ENCODE assay signal across 10 mouse cellular contexts in genomic region chr5:112213331-112214240, GRCm38 (mm10). TPM values are rescaled to one million over a fixed set of nuclear protein-coding genes. Genes with fewer than 3 reads are reported as not detected.
DNase-seq lines count a peak whose midpoint lies in the region; ATAC-seq and TF ChIP-seq lines count a peak whose summit lies in the region.
"Had no signal": no experiment of that assay in that cellular context is flagged by ENCODE, and none has a peak within 500 bp of the region (broad histone marks: within the 10 kb centered on the region; RNA-seq: fewer than 3 reads in every experiment).

No protein-coding gene starts in this region.

- H3K36me3 ChIP-seq in intestine, embryonic 14.5 days (ENCODE audit: control insufficient read depth, insufficient read depth, low read length): no peaks in the 10 kb centered on the region
- H3K36me3 ChIP-seq in intestine, postnatal 0 days (ENCODE audit: control insufficient read depth, insufficient read depth): no peaks in the 10 kb centered on the region
- H3K36me3 ChIP-seq in embryonic facial prominence, embryonic 11.5 days (replicated peaks; ENCODE audit: control insufficient read depth, insufficient read depth, low read depth, low read length): no peaks in the 10 kb centered on the region
- no peaks in the 10 kb centered on the region for H3K36me3 ChIP-seq in hindbrain, embryonic 16.5 days (ENCODE audit: control insufficient read depth, insufficient read depth, low read length)
- peaks cover 8% of the 10 kb centered on the region for H3K36me3 ChIP-seq in neural tube, embryonic 12.5 days
- H3K36me3 ChIP-seq: embryonic facial prominence, embryonic 15.5 days had no signal

- ATAC-seq in intestine, embryonic 14.5 days (replicated peaks; ENCODE audit: low FRiP score, low TSS enrichment, low read depth): peak; percentile 28; the same call in 1 of the 2 replicates
- ATAC-seq in intestine, postnatal 0 days: no peak
- ATAC-seq in embryonic facial prominence, embryonic 11.5 days (replicated peaks; ENCODE audit: insufficient number of reproducible peaks, low FRiP score, low TSS enrichment, low read depth): peak; percentile 12; the same call in 1 of the 2 replicates
- ATAC-seq in hindbrain, embryonic 16.5 days: peak; percentile 53
- ATAC-seq in neural tube, embryonic 12.5 days (ENCODE audit: low FRiP score, low read depth): peak; percentile 61
- no peak for ATAC-seq in megakaryocyte, adult 5-6 weeks (ENCODE audit: poor library complexity, severe bottlenecking)

- DNase-seq in intestine, embryonic 14.5 days (ENCODE audit: low spot score): no peak
- DNase-seq in embryonic facial prominence, embryonic 11.5 days (ENCODE audit: low spot score): peak; percentile 65
- DNase-seq in adrenal gland, adult (ENCODE audit: inconsistent age in 2 of 2, low spot score in 1 of 2): no peak
- DNase-seq in heart, adult 9 months (ENCODE audit: low spot score in 2 of 2): no peak

- no peak overlapping the region for H3K27ac ChIP-seq in intestine, embryonic 14.5 days (ENCODE audit: low read depth)
- H3K27ac ChIP-seq in intestine, postnatal 0 days (ENCODE audit: low read depth, low read length): no peak overlapping the region
- H3K27ac ChIP-seq in embryonic facial prominence, embryonic 11.5 days (replicated peaks; ENCODE audit: low read depth, low read length): 0 out of 2 replicates have a peak overlapping the region, but pooled peaks have one; percentile 20
- peak overlapping the region; percentile 73 for H3K27ac ChIP-seq in hindbrain, embryonic 16.5 days (ENCODE audit: low read depth, low read length)
- peak overlapping the region; percentile 72 for H3K27ac ChIP-seq in neural tube, embryonic 12.5 days
- H3K27ac ChIP-seq: embryonic facial prominence, embryonic 15.5 days had no signal

- no peak for TF ChIP-seq CTCF in intestine, postnatal 0 days (IDR thresholded peaks at IDR 0.05; ENCODE audit: low read depth)

- H3K4me3 ChIP-seq in intestine, embryonic 14.5 days (ENCODE audit: low read depth, low read length): no peak overlapping the region
- no peak overlapping the region for H3K4me3 ChIP-seq in intestine, postnatal 0 days (ENCODE audit: low read depth, low read length)
- no peak overlapping the region for H3K4me3 ChIP-seq in embryonic facial prominence, embryonic 11.5 days (ENCODE audit: low read depth, low read length)
- H3K4me3 ChIP-seq in hindbrain, embryonic 16.5 days (ENCODE audit: low read length): no peak overlapping the region
- no peak overlapping the region for H3K4me3 ChIP-seq in neural tube, embryonic 12.5 days
- H3K4me3 ChIP-seq: embryonic facial prominence, embryonic 15.5 days had no signal

- H3K4me1 ChIP-seq in intestine, embryonic 14.5 days (replicated peaks; ENCODE audit: control insufficient read depth, insufficient read depth, low read length): peaks cover 14% of the 10 kb centered on the region
- 0 out of 2 replicates have a peak, but pooled peaks cover 3% of the 10 kb centered on the region for H3K4me1 ChIP-seq in intestine, postnatal 0 days (replicated peaks; ENCODE audit: control insufficient read depth, insufficient read depth, low read length)
- peaks cover 6% of the 10 kb centered on the region; the same call in 1 of the 2 replicates for H3K4me1 ChIP-seq in embryonic facial prominence, embryonic 11.5 days (ENCODE audit: control insufficient read depth, insufficient read depth, low read length)
- peaks cover 30% of the 10 kb centered on the region for H3K4me1 ChIP-seq in hindbrain, embryonic 16.5 days (ENCODE audit: control insufficient read depth, insufficient read depth, low read depth, low read length)
- H3K4me1 ChIP-seq in neural tube, embryonic 12.5 days: peaks cover 54% of the 10 kb centered on the region

- no peak overlapping the region for H3K9ac ChIP-seq in intestine, embryonic 14.5 days (ENCODE audit: low read length)
- no peak overlapping the region for H3K9ac ChIP-seq in intestine, postnatal 0 days (ENCODE audit: low read depth, low read length)
- peak overlapping the region; percentile 39; the same call in 1 of the 2 replicates for H3K9ac ChIP-seq in embryonic facial prominence, embryonic 11.5 days (replicated peaks; ENCODE audit: low read length)
- H3K9ac ChIP-seq in hindbrain, embryonic 16.5 days (ENCODE audit: low read depth, low read length): peak overlapping the region; percentile 11; the same call in 1 of the 2 replicates
- H3K9ac ChIP-seq in neural tube, embryonic 12.5 days: no peak overlapping the region
- H3K9ac ChIP-seq: embryonic facial prominence, embryonic 15.5 days had no signal

- no peaks in the 10 kb centered on the region for H3K27me3 ChIP-seq in intestine, embryonic 14.5 days (replicated peaks; ENCODE audit: control insufficient read depth, insufficient read depth, low read length)
- no peaks in the 10 kb centered on the region for H3K27me3 ChIP-seq in intestine, postnatal 0 days (replicated peaks; ENCODE audit: control insufficient read depth, insufficient read depth, low read length)
- no peaks in the 10 kb centered on the region for H3K27me3 ChIP-seq in embryonic facial prominence, embryonic 11.5 days (ENCODE audit: control insufficient read depth, insufficient read depth, low read length)
- no peaks in the 10 kb centered on the region for H3K27me3 ChIP-seq in hindbrain, embryonic 16.5 days (replicated peaks; ENCODE audit: control insufficient read depth, insufficient read depth, low read length)
- H3K27me3 ChIP-seq in neural tube, embryonic 12.5 days (replicated peaks): no peaks in the 10 kb centered on the region

- H3K9me3 ChIP-seq in intestine, embryonic 14.5 days (ENCODE audit: control insufficient read depth, low read length): no peaks in the 10 kb centered on the region
- no peaks in the 10 kb centered on the region for H3K9me3 ChIP-seq in intestine, postnatal 0 days (ENCODE audit: control insufficient read depth)
- no peaks in the 10 kb centered on the region for H3K9me3 ChIP-seq in embryonic facial prominence, embryonic 11.5 days (replicated peaks; ENCODE audit: control insufficient read depth, low read length)
- H3K9me3 ChIP-seq in hindbrain, embryonic 16.5 days (ENCODE audit: control insufficient read depth, low read length): no peaks in the 10 kb centered on the region
- H3K9me3 ChIP-seq in neural tube, embryonic 12.5 days: no peaks in the 10 kb centered on the region
- H3K9me3 ChIP-seq: embryonic facial prominence, embryonic 15.5 days had no signal

- 44% methylated on average over 19 of the region's 19 CpGs for WGBS in intestine, embryonic 14.5 days
- 53% methylated on average over 19 of the region's 19 CpGs for WGBS in intestine, postnatal 0 days
- 37% methylated on average over 19 of the region's 19 CpGs for WGBS in embryonic facial prominence, embryonic 11.5 days
- 19% methylated on average over 19 of the region's 19 CpGs for WGBS in hindbrain, embryonic 16.5 days
- WGBS in neural tube, embryonic 12.5 days: 26% methylated on average over 19 of the region's 19 CpGs

- H3K4me2 ChIP-seq in intestine, embryonic 14.5 days (ENCODE audit: low read length): no peak overlapping the region
- no peak overlapping the region for H3K4me2 ChIP-seq in intestine, postnatal 0 days (replicated peaks; ENCODE audit: low read depth)
- no peak overlapping the region for H3K4me2 ChIP-seq in embryonic facial prominence, embryonic 11.5 days (ENCODE audit: low read depth, low read length)
- H3K4me2 ChIP-seq in hindbrain, embryonic 16.5 days (ENCODE audit: low read length): peak overlapping the region; percentile 29
- no peak overlapping the region; the same call in 1 of the 2 replicates for H3K4me2 ChIP-seq in neural tube, embryonic 12.5 days (replicated peaks)

RNA-seq across cellular contexts. Expression of gene Cryba4, which starts 38.7 kb away (rescaled TPM):
- polyA plus RNA-seq in intestine, embryonic 14.5 days (2014; fragmentation: Nextera tagmentation; extraction: Ambion mirVana): 2.4 and 3.0 TPM in 2 replicates
- 1.1 and 1.3 TPM in 2 replicates for polyA plus RNA-seq in intestine, postnatal 0 days (2015; fragmentation: Nextera tagmentation; extraction: Ambion mirVana)
- polyA plus RNA-seq in embryonic facial prominence, embryonic 11.5 days (2014; fragmentation: Nextera tagmentation; extraction: Ambion mirVana): 0.69 and 1.6 TPM in 2 replicates
- 1.2 and 1.3 TPM in 2 replicates for polyA plus RNA-seq in hindbrain, embryonic 16.5 days (2015; fragmentation: Nextera tagmentation; extraction: Ambion mirVana)
- 2.4 and 3.0 TPM in 2 replicates for polyA plus RNA-seq in neural tube, embryonic 12.5 days (2016; fragmentation: Nextera tagmentation; extraction: Ambion mirVana)
- total RNA-seq in megakaryocyte, adult 5-6 weeks (2015): 5.2 and 8.4 TPM in 2 replicates
- total RNA-seq in megakaryocyte, adult 5-6 weeks (2017): 3.3 and 3.7 TPM in 2 replicates

RNA-seq across cellular contexts. Expression of gene Crybb1, which starts 42.0 kb away (rescaled TPM):
- 1.8 and 3.3 TPM in 2 replicates for polyA plus RNA-seq in intestine, embryonic 14.5 days (2014; fragmentation: Nextera tagmentation; extraction: Ambion mirVana)
- polyA plus RNA-seq in intestine, postnatal 0 days (2015; fragmentation: Nextera tagmentation; extraction: Ambion mirVana): 0.22 and 0.34 TPM in 2 replicates
- polyA plus RNA-seq in embryonic facial prominence, embryonic 11.5 days (2014; fragmentation: Nextera tagmentation; extraction: Ambion mirVana): 2.7 and 20.0 TPM in 2 replicates
- polyA plus RNA-seq in hindbrain, embryonic 16.5 days (2015; fragmentation: Nextera tagmentation; extraction: Ambion mirVana): 6.6 and 7.7 TPM in 2 replicates
- polyA plus RNA-seq in neural tube, embryonic 12.5 days (2016; fragmentation: Nextera tagmentation; extraction: Ambion mirVana): 2.9 and 3.1 TPM in 2 replicates
- 2.4 and 4.2 TPM in 2 replicates for total RNA-seq in megakaryocyte, adult 5-6 weeks (2015)
- 1.2 and 2.3 TPM in 2 replicates for total RNA-seq in megakaryocyte, adult 5-6 weeks (2017)
- total RNA-seq: liver, adult 2 months had no signal
- polyA plus RNA-seq: liver, adult 2 months had no signal

Comparison
In these comparisons a context has a peak if more than half of its experiments do, and no peak if none do; other contexts are left out.
1. ATAC-seq: peak in intestine, embryonic 14.5 days (single experiment), embryonic facial prominence, embryonic 11.5 days (single experiment), hindbrain, embryonic 16.5 days (single experiment) and neural tube, embryonic 12.5 days (single experiment); none in intestine, postnatal 0 days (single experiment) and megakaryocyte, adult 5-6 weeks (single experiment).
2. H3K27ac ChIP-seq: peak in embryonic facial prominence, embryonic 11.5 days (single experiment), hindbrain, embryonic 16.5 days (single experiment) and neural tube, embryonic 12.5 days (single experiment); none in intestine, embryonic 14.5 days (single experiment) and intestine, postnatal 0 days (single experiment).
3. H3K9ac ChIP-seq: peak in embryonic facial prominence, embryonic 11.5 days (single experiment) and hindbrain, embryonic 16.5 days (single experiment); none in intestine, embryonic 14.5 days (single experiment), intestine, postnatal 0 days (single experiment) and neural tube, embryonic 12.5 days (single experiment).